Mouse (Mus musculus) layer of hippocampus, adult 8-10 months (tissue): ENCODE measurements around the gene Nav2. TPM values are rescaled to one million over a fixed set of nuclear protein-coding genes. Genes with fewer than 3 reads are reported as not detected.
A peak's percentile ranks its signal among the peaks of the same experiment; 100 is the strongest.

Source experiments
- DNase-seq, 2 experiments: peaks; one replicate each; pipeline ENCODE4 v3.0.0; 2022; ENCODE audit warnings: low spot score in 2 of 2
- total RNA-seq, 4 experiments: library from RNA; stranded (reverse); gene quantifications; 2 replicates each; pipeline ENCODE4 v1.2.4; 2022

Gene Nav2
- total RNA-seq, 4 experiments from 2014 or later, result 87.2 to 113 (median 96.0) TPM

DNA sequence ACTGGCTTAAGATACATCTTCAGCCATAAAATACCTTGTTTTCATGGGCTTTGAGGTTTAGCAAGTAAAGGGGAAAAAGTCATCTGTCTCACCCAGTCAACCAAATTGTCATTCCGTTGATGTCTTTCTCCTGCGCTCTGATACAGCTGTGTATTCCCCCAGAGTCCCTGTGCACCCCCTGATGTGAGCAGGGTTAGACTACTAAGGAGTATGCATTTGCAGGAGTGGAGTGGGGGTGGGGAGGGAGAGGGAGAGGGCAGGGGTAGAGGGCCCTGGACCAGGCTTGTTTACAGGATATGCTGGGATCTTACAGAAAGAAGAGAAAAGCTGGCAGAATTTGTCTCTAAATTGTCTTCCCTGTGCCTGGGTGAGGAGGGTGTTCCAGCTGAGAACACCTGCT is 440.1 kb downstream of the Nav2 start:
- DNase-seq, result no peak

DNA sequence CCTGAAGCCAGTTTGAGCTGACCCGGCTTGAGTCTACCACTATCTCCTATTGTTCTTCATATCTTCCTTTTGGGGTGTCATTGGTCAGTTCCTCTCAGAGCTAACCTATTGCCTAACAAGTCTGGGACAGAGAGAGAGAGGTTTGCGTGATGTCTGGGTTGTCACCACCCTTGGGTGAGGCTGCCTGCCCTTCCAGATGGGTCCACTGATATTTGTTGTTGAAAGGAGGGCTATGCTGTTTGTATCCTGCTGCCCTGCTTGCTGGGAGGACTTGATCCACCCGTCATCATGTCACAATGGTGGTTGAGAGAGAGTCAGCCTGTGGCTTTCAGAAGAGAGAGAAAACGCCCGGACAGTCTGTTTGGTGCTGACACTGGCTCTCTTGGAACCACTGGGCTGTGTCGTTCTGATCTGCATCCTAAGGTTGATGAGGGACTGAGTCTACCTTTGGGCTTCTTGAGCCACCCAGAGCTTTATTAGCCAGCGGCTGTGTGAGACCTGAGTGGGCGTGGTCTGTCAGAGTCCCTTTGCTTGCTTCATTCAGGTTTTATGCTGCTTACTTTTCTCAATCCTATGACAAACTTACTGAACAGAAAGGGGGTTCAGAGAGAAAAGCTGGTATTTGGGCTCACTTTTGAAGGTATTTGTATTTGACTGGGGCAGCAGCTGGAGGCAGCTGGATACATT is 441.9 kb downstream of the Nav2 start:
- DNase-seq, result no peak

DNA sequence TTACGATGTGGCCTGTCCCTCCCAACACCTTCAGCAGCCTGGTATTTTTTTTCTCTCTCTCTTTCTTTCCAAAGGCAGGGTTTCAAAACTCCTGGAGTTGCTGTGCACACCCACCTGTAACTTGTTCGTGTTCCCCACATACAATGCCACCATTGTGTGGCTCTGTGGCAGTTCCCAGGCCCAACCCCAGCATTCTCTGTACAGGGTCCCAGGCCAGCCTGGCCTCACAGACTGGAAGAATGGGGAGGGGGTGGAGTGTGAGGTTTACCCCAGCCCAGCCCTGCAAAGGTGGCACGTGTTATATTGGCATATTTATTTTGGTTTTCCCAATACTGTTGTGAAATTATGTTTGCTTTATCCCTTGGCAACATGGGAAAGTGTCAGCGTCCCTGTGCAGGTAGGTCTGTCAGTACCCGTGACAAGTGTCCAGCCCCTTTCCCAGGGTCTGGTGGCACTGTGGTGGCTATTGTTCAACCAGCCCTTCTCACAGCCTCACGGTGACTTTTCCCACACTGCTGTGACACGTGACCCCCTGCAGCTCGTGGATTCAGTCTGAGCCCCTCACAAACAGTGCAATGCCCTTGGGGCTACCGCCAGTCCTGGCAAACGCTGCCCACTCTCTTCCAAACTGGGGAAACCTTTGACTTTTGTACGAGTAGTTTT is 443.2 kb downstream of the Nav2 start:
- no peak for DNase-seq

DNA sequence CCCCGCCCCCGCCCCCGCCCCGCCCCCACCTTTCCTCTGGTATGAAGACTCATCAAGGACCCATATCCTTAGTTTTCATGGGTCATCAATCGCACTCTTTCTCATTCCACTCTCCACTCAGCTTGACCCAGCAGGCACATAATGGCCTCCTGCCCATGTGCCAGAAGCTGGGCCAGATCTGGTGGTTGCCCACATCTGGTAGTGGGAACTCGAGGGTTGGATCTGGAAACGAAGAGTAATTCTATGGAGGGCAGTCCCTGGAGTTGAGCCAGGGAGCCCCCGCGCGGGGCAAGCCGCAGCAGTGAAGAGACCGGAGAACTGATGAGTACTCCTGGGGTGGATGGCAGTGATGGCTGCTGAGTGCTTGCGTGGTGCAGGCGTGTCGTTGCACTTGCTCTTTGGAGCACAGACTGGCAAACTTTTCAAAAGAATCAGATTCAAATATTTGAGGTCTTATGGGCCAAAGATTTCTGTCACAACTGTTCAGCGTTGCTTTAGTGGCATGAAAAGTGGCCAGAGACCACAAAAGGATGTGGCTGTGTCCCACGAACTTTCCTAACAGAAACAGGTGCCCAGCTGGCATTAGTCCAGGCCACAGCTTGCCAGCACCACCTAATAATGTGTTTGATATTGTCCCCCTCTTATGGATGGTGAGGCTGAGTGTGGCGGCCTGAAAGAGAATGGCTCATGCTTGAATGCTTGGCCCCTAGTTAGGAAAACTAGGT is 449.1 kb downstream of the Nav2 start:
- no peak for DNase-seq

DNA sequence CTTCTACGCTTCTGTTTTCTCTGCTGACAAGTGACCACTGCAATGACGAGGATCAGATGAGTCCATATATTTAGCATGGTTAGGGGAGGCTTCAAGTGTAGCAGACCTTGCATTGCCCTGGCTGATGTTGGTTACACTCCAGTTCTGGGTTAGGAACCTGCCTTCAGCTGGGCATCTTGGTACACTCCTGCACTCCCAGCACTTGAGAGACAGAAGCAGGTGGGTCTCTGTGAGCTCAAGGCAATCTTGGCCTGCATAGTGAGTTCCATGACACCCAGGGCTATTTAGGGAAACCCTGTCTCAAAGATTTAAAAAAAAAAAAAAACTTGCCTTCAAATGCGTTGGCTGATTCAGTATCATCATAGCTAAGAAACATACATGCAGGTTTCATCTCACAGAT is 450.6 kb downstream of the Nav2 start:
- DNase-seq, result no peak

DNA sequence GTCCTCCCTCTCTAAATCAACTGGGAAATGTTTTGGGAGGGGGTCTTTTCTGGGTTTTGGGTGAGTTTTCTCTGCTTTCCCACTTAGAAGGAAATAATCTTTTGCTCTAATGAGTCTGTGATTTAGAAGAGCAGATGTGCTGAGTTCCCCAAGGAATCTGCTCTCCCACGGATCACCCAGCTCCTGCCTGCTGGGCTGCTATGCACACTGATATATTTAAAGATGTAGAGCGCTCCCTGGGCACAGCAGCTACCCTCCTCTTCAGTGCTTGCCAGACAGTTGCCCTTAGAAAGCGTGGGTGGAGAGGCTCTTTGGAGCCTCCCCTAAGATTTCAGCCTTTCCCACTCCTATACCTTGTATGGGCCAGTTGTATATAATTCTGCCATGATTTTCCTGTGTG is 452.1 kb downstream of the Nav2 start:
- DNase-seq, result no peak

DNA sequence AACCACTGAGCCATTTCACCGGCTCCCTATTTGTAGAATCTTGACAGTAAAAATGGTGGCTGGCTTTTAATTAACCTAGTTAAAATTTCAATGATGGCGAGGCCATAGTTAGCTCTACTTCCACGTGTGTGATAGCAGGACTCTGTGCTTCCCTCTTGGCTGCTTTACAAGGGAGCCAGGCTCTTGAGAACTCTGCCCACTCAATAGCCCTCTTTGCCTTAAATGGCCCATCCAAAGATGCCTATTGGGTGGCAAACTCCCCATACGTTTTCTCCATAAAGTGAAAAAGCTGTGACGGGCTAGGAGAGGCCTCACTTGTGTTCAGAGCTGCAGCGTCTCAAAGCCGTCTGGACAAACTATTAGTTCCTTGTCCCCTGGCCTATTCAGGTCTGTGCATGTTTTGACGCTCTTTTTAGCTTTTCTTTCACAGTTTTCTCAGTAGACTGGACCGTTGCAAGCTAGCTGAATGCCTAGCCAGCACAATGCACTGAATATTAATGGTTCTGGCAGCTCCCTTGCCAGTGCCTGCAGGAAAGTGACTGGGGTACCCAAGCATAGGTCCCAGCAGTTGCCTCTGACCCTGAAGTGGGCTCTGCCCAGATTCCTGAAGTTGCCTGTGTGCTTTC is 453.1 kb downstream of the Nav2 start:
- no peak for DNase-seq

DNA sequence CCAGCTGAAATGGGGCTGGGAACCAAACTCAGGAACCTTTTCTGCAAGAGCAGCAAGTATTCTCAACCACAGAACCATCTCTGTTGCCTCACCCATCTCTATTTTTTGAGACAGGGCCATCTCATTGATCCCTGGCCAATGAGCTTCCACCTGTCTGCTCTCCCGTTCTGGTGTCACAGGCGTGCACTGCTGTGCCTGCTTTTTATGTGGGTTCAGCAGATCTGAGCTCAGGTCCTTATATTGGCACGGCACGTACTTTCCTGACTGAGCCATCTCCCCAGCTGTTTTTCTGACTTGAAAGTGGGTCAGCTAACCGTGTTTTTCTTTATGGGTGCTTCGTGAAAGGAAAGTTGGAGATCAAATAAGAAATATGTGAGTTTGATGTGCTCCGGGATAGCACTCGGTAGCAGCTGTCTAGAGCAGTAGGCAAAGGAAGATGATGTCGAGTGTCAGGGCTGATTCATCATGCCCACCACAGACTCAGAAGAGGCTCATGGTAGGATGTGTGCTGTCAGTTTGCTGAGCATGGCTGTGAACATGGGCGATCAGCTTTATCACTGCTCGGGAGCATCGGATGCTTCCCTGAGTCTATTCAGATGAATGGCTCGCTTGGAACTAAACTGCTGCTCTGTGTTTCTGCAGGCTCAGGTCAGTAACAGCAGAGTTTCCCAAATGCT is 456.1 kb downstream of the Nav2 start:
- no peak for DNase-seq

DNA sequence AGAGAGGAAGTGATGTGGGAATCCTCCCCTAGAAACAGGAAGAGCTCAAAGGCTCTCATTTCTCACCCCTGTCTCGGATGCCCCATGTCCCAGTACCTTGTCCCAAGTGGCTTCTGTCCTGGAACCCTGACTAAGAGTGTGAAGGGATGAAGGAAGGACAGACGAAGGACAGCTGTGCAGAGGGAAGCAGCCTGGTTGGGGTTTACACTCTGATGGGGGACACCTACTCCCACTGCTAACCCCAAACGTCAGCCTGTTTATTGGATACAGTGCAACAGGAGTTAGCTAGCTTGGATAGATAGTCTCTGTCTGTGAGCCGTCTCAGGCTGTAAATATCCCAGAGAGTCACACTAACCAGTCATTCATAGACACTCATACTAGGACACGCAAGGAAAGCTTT is 460.1 kb downstream of the Nav2 start:
- no peak for DNase-seq

DNA sequence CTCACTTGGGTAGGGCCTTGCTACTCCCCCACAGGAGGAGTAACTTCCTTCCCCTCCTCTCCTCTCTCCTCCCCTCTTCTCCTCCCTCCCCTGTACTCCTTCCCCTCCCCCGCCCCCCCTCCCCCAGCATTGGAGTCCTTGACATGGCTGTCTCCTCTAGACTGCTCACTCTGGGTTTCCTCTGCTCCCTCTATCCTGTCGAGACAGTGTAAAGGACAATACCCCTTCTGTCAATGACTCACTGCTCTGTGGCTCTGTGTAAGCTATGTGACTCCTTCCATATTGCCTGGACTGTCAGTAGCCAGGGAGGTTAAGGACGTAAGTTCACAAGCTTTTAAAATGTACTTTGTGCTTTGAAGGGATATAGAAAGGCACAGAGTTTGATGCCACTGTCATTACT is 460.5 kb downstream of the Nav2 start:
- DNase-seq, result no peak

DNA sequence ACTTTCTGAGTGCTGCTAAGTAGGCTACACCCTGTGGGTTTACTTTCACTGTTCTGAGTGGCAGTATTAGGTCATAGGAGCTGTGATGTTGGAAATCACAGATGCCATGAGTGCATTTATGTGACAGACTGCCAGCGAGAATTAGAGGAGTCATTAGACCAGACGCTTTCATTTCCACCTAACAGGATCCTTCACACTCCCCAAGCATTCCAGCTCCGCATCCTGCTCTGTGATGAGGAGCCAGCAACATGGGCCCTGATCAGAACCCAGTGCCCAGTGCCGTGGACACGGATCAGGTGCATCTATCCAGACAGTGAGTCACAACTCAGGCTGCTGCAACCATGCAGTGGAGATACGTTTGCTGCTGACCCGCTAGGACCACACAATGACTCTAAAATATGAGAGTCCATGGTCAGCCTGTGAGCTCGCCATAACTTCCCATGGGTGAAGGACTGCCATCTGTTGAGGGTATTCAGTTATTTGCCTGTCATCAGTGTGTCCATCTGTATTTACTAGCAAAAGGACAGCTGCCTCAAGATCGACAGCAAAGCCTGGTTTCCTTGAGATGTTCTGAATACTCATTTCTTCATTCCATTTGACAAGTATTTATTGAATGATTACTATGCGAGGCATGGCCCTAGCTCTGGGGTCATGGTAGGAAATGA is 461.4 kb downstream of the Nav2 start:
- DNase-seq, result no peak

DNA sequence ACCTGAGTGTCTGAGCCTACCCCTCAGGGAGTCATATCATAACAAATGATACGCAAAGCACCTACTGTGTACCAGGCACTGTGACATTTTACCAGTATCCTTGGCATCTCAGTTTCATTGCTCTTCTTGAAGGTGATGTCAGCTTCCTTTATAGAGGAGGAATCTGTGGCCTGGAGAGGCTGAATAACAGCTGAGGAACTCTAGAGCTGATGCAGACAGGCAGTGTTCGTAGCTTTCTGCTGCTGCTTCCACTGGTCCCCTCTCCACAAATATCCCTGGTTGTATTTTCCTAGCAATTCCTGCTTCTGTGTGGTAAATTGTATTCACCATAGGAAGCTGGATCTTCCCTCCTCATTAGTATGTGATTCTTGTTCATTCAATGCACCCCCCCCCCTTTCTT is 462.8 kb downstream of the Nav2 start:
- no peak for DNase-seq

DNA sequence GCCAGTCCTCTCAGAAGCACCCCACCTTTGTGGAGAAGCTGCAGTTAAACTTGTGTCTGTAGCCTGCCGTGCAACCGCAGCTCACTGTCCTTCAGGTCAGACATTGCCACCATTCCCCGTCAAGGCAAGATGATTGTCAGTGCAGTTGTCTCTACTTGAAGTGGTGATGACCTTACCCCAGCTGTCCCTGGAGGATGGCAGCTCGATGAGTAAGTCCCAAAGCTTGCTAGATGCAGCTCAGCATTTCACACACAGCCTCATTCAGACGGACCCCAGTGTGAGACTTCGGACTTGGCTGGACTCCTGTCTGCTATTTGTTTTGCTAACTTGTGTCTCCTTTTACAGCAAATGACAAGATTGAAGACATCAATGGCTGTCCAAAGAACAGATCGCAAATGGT is 463.5 kb downstream of the Nav2 start:
- DNase-seq, result no peak

DNA sequence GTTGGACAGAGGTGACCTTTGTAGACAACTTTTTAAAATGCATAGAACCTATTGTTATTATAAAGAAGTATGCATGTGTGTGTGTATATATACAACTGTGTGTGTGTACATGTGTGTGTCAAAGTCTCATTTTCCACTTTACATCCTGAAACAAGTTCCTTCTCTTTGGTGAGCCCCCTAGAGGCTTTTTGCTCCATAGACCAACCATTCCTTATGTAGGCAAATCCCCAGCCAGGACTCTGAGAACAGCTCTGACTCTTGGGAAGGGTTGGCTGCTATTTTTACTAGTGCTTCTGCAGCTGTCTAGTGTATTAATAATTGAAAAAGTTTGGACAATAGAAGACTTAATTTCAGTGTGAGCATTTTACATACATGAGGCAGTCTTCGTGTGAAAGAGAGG is 464.7 kb downstream of the Nav2 start:
- DNase-seq, result no peak

DNA sequence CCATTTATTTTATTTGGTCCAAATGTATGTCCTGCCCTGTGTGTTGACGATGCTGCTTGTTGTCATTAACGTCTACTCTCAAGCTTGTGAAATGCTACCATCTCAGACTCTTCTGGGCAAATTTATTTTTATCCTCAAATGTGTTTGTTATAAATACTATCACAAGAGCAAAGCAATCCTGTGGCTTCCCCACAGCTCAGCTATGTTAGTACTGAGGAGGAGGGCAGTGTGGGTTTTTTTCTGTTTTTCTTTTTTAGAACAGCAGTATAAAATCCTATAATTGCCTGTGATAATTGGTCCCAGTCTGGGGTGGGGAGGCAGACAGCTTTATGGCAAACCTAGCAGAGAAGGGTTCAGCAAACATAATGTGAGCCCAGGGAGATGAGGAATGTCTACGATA is 465.1 kb downstream of the Nav2 start:
- DNase-seq, result no peak

DNA sequence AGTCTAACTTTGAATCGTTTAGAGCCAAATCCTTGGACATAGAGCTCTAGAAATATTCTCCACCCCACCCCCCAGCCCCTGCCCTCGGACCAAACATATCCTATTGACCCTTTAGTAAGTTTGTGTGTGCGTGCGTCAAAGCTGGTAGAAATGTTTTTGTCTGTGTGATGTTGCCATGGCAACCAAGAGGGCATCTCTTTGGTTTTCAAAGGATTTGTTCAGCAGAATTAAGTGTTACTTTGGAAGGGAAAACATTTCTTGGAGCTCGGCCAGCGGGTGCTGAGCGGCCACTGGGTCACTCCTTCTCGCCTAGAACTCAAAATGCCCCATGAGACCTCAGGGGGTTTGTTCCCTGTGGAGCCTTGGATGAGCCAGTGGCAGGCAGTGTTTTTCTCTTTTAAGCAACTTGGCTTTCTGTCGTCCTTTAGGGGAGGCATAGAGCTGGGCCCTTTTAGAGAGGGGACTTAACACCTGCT is 467.0 kb downstream of the Nav2 start:
- peak; percentile 46 to 55 for DNase-seq

DNA sequence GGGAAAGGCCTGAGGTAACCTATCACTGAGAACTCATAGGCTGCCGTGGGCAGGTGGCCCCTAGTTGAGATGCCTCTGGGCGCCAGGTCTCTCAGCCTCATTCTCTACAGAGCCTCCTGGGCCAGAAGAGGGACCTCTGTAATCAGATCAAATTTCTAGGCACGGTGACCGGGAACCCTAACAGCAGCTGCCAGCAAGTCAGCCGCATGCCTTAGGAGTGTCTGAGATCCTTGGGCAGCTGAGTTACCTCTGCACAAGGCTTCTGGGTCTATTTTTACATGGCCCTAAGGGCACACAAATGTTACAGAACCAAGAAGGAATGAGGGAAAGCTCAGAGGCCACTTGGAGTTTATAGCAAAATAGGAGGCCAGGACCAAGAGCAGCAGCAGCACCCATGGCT is 470.1 kb downstream of the Nav2 start:
- DNase-seq, result no peak

DNA sequence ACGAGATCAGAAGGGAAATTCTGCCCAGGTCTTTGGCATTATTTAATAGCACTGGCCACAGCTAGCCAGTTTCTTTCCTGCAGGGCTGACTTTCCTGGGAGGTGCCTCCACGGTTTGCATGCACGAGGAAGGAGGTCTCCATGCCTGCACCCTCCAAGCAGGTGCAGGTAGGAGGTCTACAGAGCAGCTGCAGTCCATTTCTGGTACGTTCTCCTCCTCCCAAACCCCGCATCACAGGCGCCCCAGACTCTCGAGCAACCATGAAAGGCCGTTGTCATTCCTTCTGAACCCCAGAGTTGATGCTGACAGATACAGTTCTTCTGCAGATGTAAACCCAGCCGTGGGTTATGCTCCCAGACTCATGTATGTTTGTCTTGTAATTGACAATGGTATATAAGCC is 472.4 kb downstream of the Nav2 start:
- DNase-seq, result no peak

DNA sequence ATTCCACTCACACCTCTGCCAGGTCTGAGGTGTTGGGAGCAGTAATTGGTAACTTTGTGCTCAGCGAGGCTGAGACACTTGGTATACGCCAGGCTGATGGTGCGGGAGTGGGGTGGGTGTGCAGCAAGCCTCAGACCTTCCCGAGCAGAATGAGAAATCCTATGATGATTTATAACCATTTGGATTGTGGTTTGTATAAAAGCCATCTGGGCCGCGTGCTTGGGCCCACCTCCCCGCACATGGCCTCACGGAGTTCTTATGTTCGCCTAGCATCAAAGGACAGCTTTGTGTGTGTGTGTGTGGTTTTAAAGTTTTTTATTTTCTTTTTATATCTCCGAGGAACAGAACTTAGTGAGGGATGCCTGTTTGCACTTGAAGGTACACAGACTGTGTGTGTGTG is 474.4 kb downstream of the Nav2 start:
- peak; percentile 49 to 64 for DNase-seq

DNA sequence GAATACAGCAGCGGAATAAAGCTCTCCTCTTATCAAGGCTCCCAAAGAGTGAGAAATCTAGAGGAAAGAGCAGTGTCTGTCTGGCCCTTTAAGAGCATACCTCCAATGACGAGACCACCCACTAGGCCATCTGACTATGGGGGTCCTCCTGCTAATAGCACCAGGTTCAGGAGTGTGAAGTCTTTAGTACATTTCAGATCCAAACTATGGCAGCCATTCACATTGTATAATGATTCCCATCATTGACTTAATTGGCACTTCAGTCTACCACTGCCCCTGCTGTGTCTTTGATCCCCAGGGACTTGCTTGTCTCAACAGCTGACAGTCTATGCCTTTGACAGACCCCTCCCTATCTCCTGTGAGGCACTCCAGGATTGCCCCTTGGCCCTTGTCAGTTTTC is 479.6 kb downstream of the Nav2 start:
- no peak for DNase-seq

DNA sequence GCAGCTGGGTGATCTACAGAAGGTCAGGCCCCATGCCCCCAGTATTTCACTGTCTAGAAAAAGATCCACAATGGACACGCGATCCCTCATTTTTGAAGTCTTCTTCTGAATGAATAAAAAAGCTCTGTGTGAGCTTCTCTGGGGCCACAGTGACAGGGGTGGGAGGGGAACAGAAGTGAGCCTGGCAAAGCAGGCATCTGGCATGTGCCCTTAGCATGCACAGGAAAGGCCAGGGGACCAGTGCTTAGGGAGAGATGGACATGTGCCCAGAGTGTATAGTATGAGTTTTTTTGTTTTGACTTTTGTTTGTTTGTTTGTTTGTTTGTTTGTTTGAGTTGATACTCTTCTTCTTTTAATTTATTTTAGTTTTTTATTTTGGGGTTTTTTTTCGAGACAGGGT is 481.8 kb downstream of the Nav2 start:
- no peak for DNase-seq
